In genomic region chr11:114608009-114608408, GRCm38 (mm10) we compare ENCODE assay signal across 19 mouse cellular contexts.
DNase-seq lines count a peak whose midpoint lies in the region; ATAC-seq and TF ChIP-seq lines count a peak whose summit lies in the region.
"Had no signal": no experiment of that assay in that cellular context is flagged by ENCODE, and none has a peak within 500 bp of the region (broad histone marks: within the 10 kb centered on the region; RNA-seq: fewer than 3 reads in every experiment).

No protein-coding gene starts in this region.

- H3K4me2 ChIP-seq in neural tube, embryonic 13.5 days = no peak overlapping the region
- H3K4me2 ChIP-seq: forebrain, embryonic 12.5 days; neural tube, embryonic 12.5 days had no signal

- peaks cover 9% of the 10 kb centered on the region for H3K9me3 ChIP-seq in neural tube, embryonic 13.5 days

- no peak for DNase-seq in cerebellum, adult 2 months
- DNase-seq in cerebellum, postnatal 10 days = no peak
- DNase-seq in layer of hippocampus, adult 2 months (ENCODE audit: low spot score in 2 of 2) = no peak
- no peak for DNase-seq in layer of hippocampus, postnatal 14 days (ENCODE audit: low spot score in 2 of 2)
- DNase-seq in neural tube, embryonic 10.5 days (ENCODE audit: extremely low spot score, low spot score) = no peak
- no peak for DNase-seq in thymus, postnatal 25 days
- DNase-seq: adrenal gland, postnatal 14 days; cerebellum, adult 11 months; gastrocnemius, postnatal 14 days; kidney, adult 8-10 months; kidney, postnatal 14 days; lung, postnatal 4 days; right cerebral cortex, adult 18-20 months had no signal

- no peak overlapping the region for H3K9ac ChIP-seq in neural tube, embryonic 13.5 days
- H3K9ac ChIP-seq: forebrain, embryonic 12.5 days; neural tube, embryonic 12.5 days had no signal

- H3K4me3 ChIP-seq in cerebellum, adult 2 months (replicated peaks; ENCODE audit: insufficient read depth, low read depth, low read length) = no peak overlapping the region
- H3K4me3 ChIP-seq in layer of hippocampus, adult 2 months = no peak overlapping the region
- no peak overlapping the region for H3K4me3 ChIP-seq in neural tube, embryonic 13.5 days
- no peak overlapping the region for H3K4me3 ChIP-seq in small intestine, adult 2 months (ENCODE audit: low read depth, low read length)
- H3K4me3 ChIP-seq: embryonic facial prominence, embryonic 10.5 days; forebrain, embryonic 12.5 days; neural tube, embryonic 12.5 days had no signal

- no peaks in the 10 kb centered on the region for H3K36me3 ChIP-seq in neural tube, embryonic 13.5 days
- H3K36me3 ChIP-seq in small intestine, adult 2 months (ENCODE audit: control insufficient read depth, insufficient read depth, low read length) = no peaks in the 10 kb centered on the region
- H3K36me3 ChIP-seq: embryonic facial prominence, embryonic 10.5 days; forebrain, embryonic 12.5 days; neural tube, embryonic 12.5 days had no signal

- H3K27ac ChIP-seq in cerebellum, adult 2 months (ENCODE audit: insufficient read depth, low read length) = no peak overlapping the region
- no peak overlapping the region for H3K27ac ChIP-seq in layer of hippocampus, adult 2 months
- H3K27ac ChIP-seq in neural tube, embryonic 13.5 days (replicated peaks) = 0 out of 2 replicates have a peak overlapping the region, but pooled peaks have one; percentile 9
- no peak overlapping the region for H3K27ac ChIP-seq in small intestine, adult 2 months (ENCODE audit: insufficient read depth, low read depth, low read length)
- H3K27ac ChIP-seq: embryonic facial prominence, embryonic 10.5 days; forebrain, embryonic 12.5 days; neural tube, embryonic 12.5 days had no signal

- no peaks in the 10 kb centered on the region for H3K4me1 ChIP-seq in cerebellum, adult 2 months (ENCODE audit: control insufficient read depth, insufficient read depth, low read length)
- no peaks in the 10 kb centered on the region for H3K4me1 ChIP-seq in neural tube, embryonic 13.5 days (replicated peaks)
- no peaks in the 10 kb centered on the region for H3K4me1 ChIP-seq in small intestine, adult 2 months (ENCODE audit: control insufficient read depth, insufficient read depth, insufficient read length, low read length)
- H3K4me1 ChIP-seq: embryonic facial prominence, embryonic 10.5 days; forebrain, embryonic 12.5 days; neural tube, embryonic 12.5 days had no signal

- ATAC-seq in neural tube, embryonic 13.5 days (ENCODE audit: low read depth) = no peak
- ATAC-seq: activated CD4-positive, CD25-positive, alpha-beta regulatory T cell, adult 4 months had no signal

- WGBS in cerebellum, adult 2 months = 92% methylated on average over 9 of the region's 9 CpGs
- WGBS in neural tube, embryonic 13.5 days = 93% methylated on average over 9 of the region's 9 CpGs
- WGBS in small intestine, adult 2 months = 93% methylated on average over 9 of the region's 9 CpGs

- no peaks in the 10 kb centered on the region for H3K27me3 ChIP-seq in cerebellum, adult 2 months (ENCODE audit: control insufficient read depth, insufficient read depth, low read length)
- H3K27me3 ChIP-seq in neural tube, embryonic 13.5 days = no peaks in the 10 kb centered on the region
- H3K27me3 ChIP-seq in small intestine, adult 2 months (ENCODE audit: control insufficient read depth, insufficient read depth, low read length) = no peaks in the 10 kb centered on the region
- H3K27me3 ChIP-seq: forebrain, embryonic 12.5 days; neural tube, embryonic 12.5 days had no signal

- TF ChIP-seq POLR2A in cerebellum, adult 2 months (IDR thresholded peaks at IDR 0.05; ENCODE audit: borderline replicate concordance, insufficient read depth, low read length) = no peak
- no peak for TF ChIP-seq POLR2A in small intestine, adult 2 months (IDR thresholded peaks at IDR 0.05; ENCODE audit: low read depth, low read length)

- TF ChIP-seq CTCF in cerebellum, adult 2 months (IDR thresholded peaks at IDR 0.05; ENCODE audit: borderline replicate concordance, insufficient read depth, low read depth, low read length) = peak; percentile 31; the same call in 1 of the 2 replicates
- peak; percentile 52 for TF ChIP-seq CTCF in layer of hippocampus, adult 2 months (conservative IDR thresholded peaks at IDR 0.05)
- peak; percentile 29; the same call in 1 of the 2 replicates for TF ChIP-seq CTCF in small intestine, adult 2 months (IDR thresholded peaks at IDR 0.05; ENCODE audit: extremely low read depth, insufficient read length, insufficient replicate concordance, low read depth, low read length)
